21 mouse cellular contexts compared by ENCODE assay signal in genomic region chr11:114114674-114115073, GRCm38 (mm10). TPM values are rescaled to one million over a fixed set of nuclear protein-coding genes. Genes with fewer than 3 reads are reported as not detected.
A peak's percentile ranks its signal among the peaks of the same experiment; 100 is the strongest.
DNase-seq lines count a peak whose midpoint lies in the region; ATAC-seq and TF ChIP-seq lines count a peak whose summit lies in the region.
"Had no signal": no experiment of that assay in that cellular context is flagged by ENCODE, and none has a peak within 500 bp of the region (broad histone marks: within the 10 kb centered on the region; RNA-seq: fewer than 3 reads in every experiment).

No protein-coding gene starts in this region.

- no peak overlapping the region for H3K27ac ChIP-seq in forebrain, embryonic 14.5 days (ENCODE audit: low read depth, low read length)
- H3K27ac ChIP-seq in forebrain, embryonic 15.5 days (replicated peaks): no peak overlapping the region
- no peak overlapping the region for H3K27ac ChIP-seq in hindbrain, postnatal 0 days
- H3K27ac ChIP-seq in hindbrain, embryonic 14.5 days: no peak overlapping the region
- H3K27ac ChIP-seq: embryonic facial prominence, embryonic 12.5 days; forebrain, embryonic 13.5 days; heart, embryonic 13.5 days had no signal

- peaks cover 7% of the 10 kb centered on the region; the same call in 1 of the 2 replicates for H3K4me1 ChIP-seq in forebrain, embryonic 14.5 days (ENCODE audit: control insufficient read depth, insufficient read depth, low read length)
- peaks cover 8% of the 10 kb centered on the region for H3K4me1 ChIP-seq in forebrain, embryonic 15.5 days
- no peaks in the 10 kb centered on the region for H3K4me1 ChIP-seq in hindbrain, postnatal 0 days (ENCODE audit: insufficient read depth, low read length)
- H3K4me1 ChIP-seq in hindbrain, embryonic 14.5 days (replicated peaks; ENCODE audit: control insufficient read depth, insufficient read depth, low read length): peaks cover 18% of the 10 kb centered on the region; the same call in 1 of the 2 replicates

- no peak overlapping the region for H3K4me2 ChIP-seq in forebrain, embryonic 14.5 days (ENCODE audit: low read length)
- no peak overlapping the region for H3K4me2 ChIP-seq in forebrain, embryonic 15.5 days (replicated peaks)
- H3K4me2 ChIP-seq in hindbrain, postnatal 0 days (ENCODE audit: low read depth, low read length): no peak overlapping the region
- no peak overlapping the region for H3K4me2 ChIP-seq in hindbrain, embryonic 14.5 days (replicated peaks)
- H3K4me2 ChIP-seq: embryonic facial prominence, embryonic 12.5 days; forebrain, embryonic 13.5 days; heart, embryonic 13.5 days had no signal

- no peak for ATAC-seq in forebrain, embryonic 14.5 days
- ATAC-seq in forebrain, embryonic 15.5 days (replicated peaks): no peak
- peak; percentile 27; the same call in 1 of the 2 replicates for ATAC-seq in hindbrain, postnatal 0 days
- no peak for ATAC-seq in hindbrain, embryonic 14.5 days (ENCODE audit: low FRiP score)
- ATAC-seq: activated CD4-positive, CD25-positive, alpha-beta regulatory T cell, adult 4 months; forebrain, embryonic 13.5 days; Patski had no signal

- no peaks in the 10 kb centered on the region for H3K27me3 ChIP-seq in forebrain, embryonic 14.5 days (replicated peaks; ENCODE audit: control insufficient read depth, insufficient read depth, low read length)
- no peaks in the 10 kb centered on the region; the same call in 1 of the 2 replicates for H3K27me3 ChIP-seq in forebrain, embryonic 15.5 days
- H3K27me3 ChIP-seq in hindbrain, postnatal 0 days (ENCODE audit: insufficient read depth, low read length): no peaks in the 10 kb centered on the region; the same call in 1 of the 2 replicates
- no peaks in the 10 kb centered on the region for H3K27me3 ChIP-seq in hindbrain, embryonic 14.5 days (ENCODE audit: control insufficient read depth, insufficient read depth, low read length)
- H3K27me3 ChIP-seq: embryonic facial prominence, embryonic 12.5 days; heart, embryonic 13.5 days had no signal

- peak; percentile 30 for DNase-seq in forebrain, embryonic 14.5 days (ENCODE audit: low spot score)
- no peak for DNase-seq in hindbrain, postnatal 0 days (ENCODE audit: low spot score)
- no peak for DNase-seq in hindbrain, embryonic 14.5 days (ENCODE audit: low spot score)
- DNase-seq in testis, postnatal 10 days (ENCODE audit: low spot score): peak; percentile 52
- DNase-seq in testis, postnatal 14 days (ENCODE audit: low spot score): no peak
- no peak for DNase-seq in layer of hippocampus, postnatal 25 days (ENCODE audit: extremely low spot score in 1 of 2, low spot score in 1 of 2)
- DNase-seq: adrenal gland, postnatal 14 days; cerebellum, adult 18-20 months; cerebellum, adult 9-11 months; cerebellum, postnatal 36 days; embryo, embryonic 11 days; gastrocnemius, postnatal 25 days; heart, postnatal 36 days; kidney, adult 11 months had no signal

- H3K9me3 ChIP-seq in forebrain, embryonic 14.5 days (replicated peaks; ENCODE audit: control insufficient read depth, low read length): no peaks in the 10 kb centered on the region
- no peaks in the 10 kb centered on the region for H3K9me3 ChIP-seq in forebrain, embryonic 15.5 days
- H3K9me3 ChIP-seq in hindbrain, postnatal 0 days (ENCODE audit: low read length): no peaks in the 10 kb centered on the region
- H3K9me3 ChIP-seq in hindbrain, embryonic 14.5 days (ENCODE audit: control insufficient read depth, low read length): no peaks in the 10 kb centered on the region
- H3K9me3 ChIP-seq: embryonic facial prominence, embryonic 12.5 days; forebrain, embryonic 13.5 days; heart, embryonic 13.5 days had no signal

- no peak overlapping the region for H3K4me3 ChIP-seq in forebrain, embryonic 14.5 days (ENCODE audit: low read depth, low read length)
- no peak overlapping the region for H3K4me3 ChIP-seq in forebrain, embryonic 15.5 days
- H3K4me3 ChIP-seq in hindbrain, postnatal 0 days (ENCODE audit: low read length): no peak overlapping the region
- no peak overlapping the region for H3K4me3 ChIP-seq in hindbrain, embryonic 14.5 days (replicated peaks; ENCODE audit: low read length)
- H3K4me3 ChIP-seq: embryonic facial prominence, embryonic 12.5 days; forebrain, embryonic 13.5 days; heart, embryonic 13.5 days had no signal

- no peak overlapping the region for H3K9ac ChIP-seq in forebrain, embryonic 14.5 days (ENCODE audit: low read length)
- H3K9ac ChIP-seq in forebrain, embryonic 15.5 days (replicated peaks): no peak overlapping the region
- H3K9ac ChIP-seq in hindbrain, postnatal 0 days (replicated peaks; ENCODE audit: low read length): no peak overlapping the region
- no peak overlapping the region for H3K9ac ChIP-seq in hindbrain, embryonic 14.5 days
- H3K9ac ChIP-seq: embryonic facial prominence, embryonic 12.5 days; forebrain, embryonic 13.5 days; heart, embryonic 13.5 days had no signal

- no peaks in the 10 kb centered on the region for H3K36me3 ChIP-seq in forebrain, embryonic 14.5 days (ENCODE audit: control insufficient read depth, insufficient read depth, low read length)
- no peaks in the 10 kb centered on the region for H3K36me3 ChIP-seq in forebrain, embryonic 15.5 days
- H3K36me3 ChIP-seq in hindbrain, postnatal 0 days (ENCODE audit: insufficient read depth, low read length): no peaks in the 10 kb centered on the region
- no peaks in the 10 kb centered on the region for H3K36me3 ChIP-seq in hindbrain, embryonic 14.5 days (replicated peaks; ENCODE audit: control insufficient read depth, insufficient read depth)
- H3K36me3 ChIP-seq: embryonic facial prominence, embryonic 12.5 days; heart, embryonic 13.5 days had no signal

- TF ChIP-seq CTCF in hindbrain, postnatal 0 days (IDR thresholded peaks at IDR 0.05; ENCODE audit: low read depth): no peak

- WGBS in forebrain, embryonic 14.5 days: 57% methylated on average over 12 of the region's 12 CpGs
- WGBS in forebrain, embryonic 15.5 days: 47% methylated on average over 12 of the region's 12 CpGs
- WGBS in hindbrain, postnatal 0 days: 56% methylated on average over 12 of the region's 12 CpGs
- 70% methylated on average over 12 of the region's 12 CpGs for whole genome bisulfite sequencing in hindbrain, embryonic 14.5 days

RNA-seq across cellular contexts. Expression of gene Sdk2, which starts 47.8 kb away (rescaled TPM):
- 1.1 and 1.6 TPM in 2 replicates for polyA plus RNA-seq in forebrain, embryonic 14.5 days (2014; fragmentation: Nextera tagmentation; extraction: Ambion mirVana)
- 2.2 and 2.3 TPM in 2 replicates for polyA plus RNA-seq in forebrain, embryonic 15.5 days (2015; fragmentation: Nextera tagmentation; extraction: Ambion mirVana)
- 30.4 and 32.2 TPM in 2 replicates for total RNA-seq in hindbrain, postnatal 0 days (2014; rRNA removed)
- 2.9 and 3.0 TPM in 2 replicates for polyA plus RNA-seq in hindbrain, postnatal 0 days (2015; fragmentation: Nextera tagmentation; extraction: Ambion mirVana)
- polyA plus RNA-seq in hindbrain, embryonic 14.5 days (2014; fragmentation: Nextera tagmentation; extraction: Ambion mirVana): 3.6 and 6.3 TPM in 2 replicates
- total RNA-seq in layer of hippocampus, postnatal 25 days (2021): 10 to 100 TPM; 22.9 to 27.2 TPM
- total RNA-seq: granulocyte monocyte progenitor cell, adult 5-6 weeks had no signal
- polyA plus RNA-seq: activated CD4-positive, CD25-positive, alpha-beta regulatory T cell, adult 4 months; Patski had no signal

Comparison
In these comparisons a context has a peak if more than half of its experiments do, and no peak if none do; other contexts are left out.
1. DNase-seq: peak in forebrain, embryonic 14.5 days (single experiment) and testis, postnatal 10 days (single experiment); none in hindbrain, postnatal 0 days (single experiment), hindbrain, embryonic 14.5 days (single experiment), testis, postnatal 14 days (single experiment) and layer of hippocampus, postnatal 25 days (0 of 2).